Mouse (Mus musculus) cerebellum, adult 2 months (tissue): ENCODE data around the gene Fn1. TPM values are rescaled to one million over a fixed set of nuclear protein-coding genes. Genes with fewer than 3 reads are reported as not detected.

ENCODE experiments used
- DNase-seq, 2 experiments: peaks; one replicate each; pipeline ENCODE4 v3.0.0; 2021
- H3K27ac ChIP-seq: fragments of 200-500 bp; 2 replicates; pipeline ENCODE4 v1.5.1; 2012; ENCODE audit warnings: low read length, control low read depth, inconsistent platforms; ENCODE audit not compliant: insufficient read depth
- H3K27me3 ChIP-seq: fragments of 200-500 bp; 2 replicates; pipeline ENCODE4 v1.6.1; 2012; ENCODE audit warnings: inconsistent platforms, mild to moderate bottlenecking, low read length, moderate library complexity; ENCODE audit not compliant: control insufficient read depth, insufficient read depth
- H3K4me1 ChIP-seq: fragments of 200-500 bp; 2 replicates; pipeline ENCODE4 v1.6.1; 2011; ENCODE audit warnings: low read length; ENCODE audit not compliant: control insufficient read depth, insufficient read depth
- H3K4me3 ChIP-seq: fragments of 200-500 bp; replicated peaks from 2 replicates; pipeline ENCODE3; 2011; ENCODE audit warnings: mild to moderate bottlenecking, low read depth, low read length, control low read depth; ENCODE audit not compliant: insufficient read depth
- CTCF ChIP-seq: fragments of 200-500 bp; IDR thresholded peaks from 2 replicates; pipeline ENCODE4 v1.5.1; 2011; ENCODE audit warnings: low read depth, mild to moderate bottlenecking, control low read depth, low read length, moderate library complexity, borderline replicate concordance; ENCODE audit not compliant: insufficient read depth
- POLR2A ChIP-seq: fragments of 200-500 bp; IDR thresholded peaks from 2 replicates; pipeline ENCODE4 v1.6.1; 2011; ENCODE audit warnings: low read length, control low read depth, borderline replicate concordance; ENCODE audit not compliant: insufficient read depth
- WGBS: fragments of 180-500 bp; shearing (Covaris S2); methylation state at CpG from one replicate; pipeline ENCODE4 v1.1.7; 2018; 5-methylcytosine and 5-hydroxymethylcytosine counted together
- polyA plus RNA-seq: library from polyadenylated mRNA; depleted of rRNA; stranded (reverse); fragments of >200 nt; gene quantifications from 2 replicates; pipeline ENCODE4 v1.2.3, GENCODE M21; 2012

Fn1 gene
- polyA plus RNA-seq, 1 experiment, result 25.5 TPM

DNA sequence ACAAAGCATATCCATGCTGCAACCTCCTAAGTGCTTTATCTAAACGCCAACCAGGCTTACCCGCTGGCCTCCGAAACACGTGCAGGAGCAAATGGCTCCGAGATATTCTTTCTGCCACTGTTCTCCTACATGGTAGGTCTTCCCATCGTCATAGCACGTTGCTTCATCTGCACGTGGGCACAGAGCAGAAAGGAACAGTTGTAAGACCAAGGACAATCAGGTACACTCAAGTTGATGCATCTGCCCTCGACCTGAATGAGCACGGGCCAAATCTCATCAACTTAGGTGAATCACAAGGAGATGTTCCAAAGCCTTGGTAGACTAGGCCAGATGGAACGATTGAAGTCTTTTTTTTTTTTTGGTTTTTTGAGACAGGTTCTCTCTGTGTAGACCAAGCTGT, 63.0 kb downstream of the Fn1 start:
- TF ChIP-seq CTCF (no peak), POLR2A (no peak)
- DNase-seq, result no peak
- no peak overlapping the region for H3K4me3 ChIP-seq
- 96% methylated on average over 11 of the region's 11 CpGs for WGBS
- H3K4me1 ChIP-seq, result no peaks in the 10 kb centered on the region
- no peak overlapping the region for H3K27ac ChIP-seq
- no peaks in the 10 kb centered on the region for H3K27me3 ChIP-seq

DNA sequence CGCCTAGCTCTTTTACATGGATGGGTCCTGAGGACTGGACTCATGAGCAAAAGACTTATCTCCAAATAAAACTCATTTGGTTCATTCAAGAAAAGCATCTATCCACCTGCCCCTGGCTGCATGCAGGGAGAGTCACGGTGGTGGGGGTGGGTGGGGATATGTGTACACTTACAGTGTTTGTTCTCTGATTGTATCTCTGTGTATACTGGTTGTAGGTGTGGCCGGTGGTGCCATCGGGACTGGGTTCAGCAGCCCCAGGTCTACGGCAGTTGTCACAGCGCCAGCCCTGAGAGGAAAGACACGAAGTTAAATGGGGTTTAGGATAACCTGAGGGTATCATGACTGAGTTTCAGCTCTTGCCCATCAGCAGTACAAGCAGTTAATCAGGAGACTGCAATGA, 66.3 kb downstream of the Fn1 start:
- no peak for TF ChIP-seq CTCF
- no peak for TF ChIP-seq POLR2A
- WGBS, result 90% methylated on average over 7 of the region's 7 CpGs
- DNase-seq, result no peak
- H3K27me3 ChIP-seq, result no peaks in the 10 kb centered on the region
- no peak overlapping the region for H3K27ac ChIP-seq
- no peaks in the 10 kb centered on the region for H3K4me1 ChIP-seq
- no peak overlapping the region for H3K4me3 ChIP-seq

DNA sequence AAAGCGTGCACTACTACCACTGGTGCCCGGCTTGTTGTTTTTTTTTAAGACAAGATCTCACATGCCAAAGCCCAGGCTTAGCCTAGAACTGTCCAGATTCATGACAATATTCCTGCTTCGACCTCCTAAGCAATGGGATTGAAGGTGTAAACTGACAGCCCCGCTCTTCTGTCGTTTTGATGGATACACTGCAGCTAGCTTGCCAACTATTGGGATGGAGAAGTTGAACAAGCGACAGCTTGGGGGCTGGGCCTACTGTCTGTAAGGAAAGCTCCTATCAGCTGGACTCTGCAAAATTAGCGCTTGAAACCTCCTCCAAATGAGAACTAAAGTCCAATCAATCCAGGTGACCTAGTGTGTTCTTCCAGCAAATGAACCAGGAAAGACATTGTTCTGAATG, 69.1 kb downstream of the Fn1 start:
- TF ChIP-seq POLR2A (no peak), CTCF (no peak)
- no peak overlapping the region for H3K27ac ChIP-seq
- H3K27me3 ChIP-seq, result no peaks in the 10 kb centered on the region
- H3K4me1 ChIP-seq, result no peaks in the 10 kb centered on the region
- DNase-seq, result no peak
- H3K4me3 ChIP-seq, result no peak overlapping the region
- 91% methylated on average over 7 of the region's 7 CpGs for WGBS

DNA sequence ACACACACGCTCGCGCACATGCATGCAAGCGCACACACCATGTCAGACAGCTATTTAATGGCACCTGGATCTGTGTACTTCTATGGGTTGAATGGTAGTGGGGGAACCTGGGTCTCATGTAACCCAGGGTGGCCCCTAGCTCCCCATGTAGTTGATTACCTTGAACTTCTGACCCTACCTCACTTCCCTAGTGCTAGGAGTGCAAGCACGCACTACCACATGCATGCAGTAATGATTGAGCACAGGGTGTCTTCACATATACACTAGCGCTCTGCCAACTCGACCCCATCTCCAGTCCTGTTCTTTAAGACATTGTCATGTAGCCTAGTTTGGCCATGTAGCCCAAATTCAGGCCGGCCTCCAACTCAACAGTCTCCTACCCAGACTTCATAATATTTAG, 69.7 kb downstream of the Fn1 start:
- DNase-seq, result no peak
- TF ChIP-seq POLR2A (no peak), CTCF (no peak)
- no peak overlapping the region for H3K27ac ChIP-seq
- 95% methylated on average over 8 of the region's 8 CpGs for WGBS
- no peaks in the 10 kb centered on the region for H3K4me1 ChIP-seq
- H3K4me3 ChIP-seq, result no peak overlapping the region
- H3K27me3 ChIP-seq, result no peaks in the 10 kb centered on the region

DNA sequence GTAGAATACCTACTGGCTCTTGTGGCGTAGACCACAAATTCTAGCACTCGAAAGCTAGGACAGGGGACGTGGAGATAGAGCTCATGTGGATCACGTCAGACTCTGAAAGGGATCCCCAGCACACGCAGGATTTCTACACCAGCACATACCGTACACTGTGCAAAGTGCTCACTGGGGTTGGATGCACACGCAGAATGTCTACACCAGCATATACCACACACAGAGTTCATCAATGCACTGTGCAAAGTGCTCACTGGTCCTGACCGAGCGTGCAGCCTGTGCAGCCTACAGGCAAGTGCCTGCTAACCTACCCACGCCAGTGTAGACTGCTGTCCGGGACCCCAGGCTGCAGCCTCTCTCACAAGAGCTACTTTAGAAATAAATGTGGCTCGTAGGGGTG, 72.6 kb downstream of the Fn1 start:
- Histone ChIP-seq H3K4me3 (no peak overlapping the region), H3K27me3 (no peaks in the 10 kb centered on the region), H3K27ac (no peak overlapping the region), H3K4me1 (peaks cover 5% of the 10 kb centered on the region; the same call in 1 of the 2 replicates)
- no peak for DNase-seq
- no peak for TF ChIP-seq CTCF
- TF ChIP-seq POLR2A, result no peak
- WGBS, result 95% methylated on average over 12 of the region's 12 CpGs

DNA sequence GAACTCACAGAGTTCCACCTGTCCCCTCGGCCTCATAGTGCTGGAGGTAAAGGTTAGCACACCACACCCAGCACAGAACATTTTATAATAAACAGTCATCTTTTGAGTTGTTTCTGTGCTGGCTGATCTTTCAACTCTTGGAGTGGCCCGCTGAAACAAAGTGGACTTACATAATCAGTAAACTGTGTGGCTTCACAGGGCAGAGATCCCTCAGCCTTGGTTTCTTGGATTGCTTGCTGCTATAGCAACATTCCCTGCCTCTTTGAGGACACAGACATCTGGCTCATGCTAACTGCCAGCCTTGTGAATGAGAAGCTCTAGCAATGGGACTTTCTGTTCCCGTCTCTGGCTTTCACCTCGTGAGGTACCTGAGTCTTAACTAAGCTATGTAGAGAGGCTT, 73.5 kb downstream of the Fn1 start:
- WGBS, result 81% methylated on average over 4 of the region's 4 CpGs
- no peak for TF ChIP-seq CTCF
- TF ChIP-seq POLR2A, result no peak
- Histone ChIP-seq H3K4me3 (no peak overlapping the region), H3K27me3 (no peaks in the 10 kb centered on the region), H3K4me1 (peaks cover 5% of the 10 kb centered on the region; the same call in 1 of the 2 replicates), H3K27ac (no peak overlapping the region)
- DNase-seq, result no peak

DNA sequence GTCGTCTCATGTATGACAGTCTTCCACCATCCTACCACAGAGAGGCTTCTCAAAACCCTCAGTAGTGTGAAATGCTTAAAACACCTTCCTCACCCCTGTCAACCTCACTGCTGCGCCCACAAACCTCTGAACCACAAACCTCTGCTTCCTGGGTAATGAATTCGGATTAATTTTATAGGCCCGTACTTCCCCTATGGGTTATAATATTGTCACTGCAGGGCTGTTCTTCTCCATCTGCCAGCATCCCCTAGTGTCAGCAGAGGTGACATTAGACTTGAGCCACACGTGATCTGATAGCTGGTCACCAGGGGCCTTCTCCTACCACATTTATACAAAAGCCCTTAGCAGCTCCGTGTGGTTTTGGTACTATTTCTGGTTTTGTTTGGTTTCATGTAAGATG, 76.2 kb downstream of the Fn1 start:
- Histone ChIP-seq H3K4me1 (peaks cover 5% of the 10 kb centered on the region; the same call in 1 of the 2 replicates), H3K27ac (no peak overlapping the region), H3K4me3 (no peak overlapping the region), H3K27me3 (no peaks in the 10 kb centered on the region)
- WGBS, result 92% methylated on average over 6 of the region's 6 CpGs
- TF ChIP-seq CTCF (no peak), POLR2A (no peak)
- no peak for DNase-seq

DNA sequence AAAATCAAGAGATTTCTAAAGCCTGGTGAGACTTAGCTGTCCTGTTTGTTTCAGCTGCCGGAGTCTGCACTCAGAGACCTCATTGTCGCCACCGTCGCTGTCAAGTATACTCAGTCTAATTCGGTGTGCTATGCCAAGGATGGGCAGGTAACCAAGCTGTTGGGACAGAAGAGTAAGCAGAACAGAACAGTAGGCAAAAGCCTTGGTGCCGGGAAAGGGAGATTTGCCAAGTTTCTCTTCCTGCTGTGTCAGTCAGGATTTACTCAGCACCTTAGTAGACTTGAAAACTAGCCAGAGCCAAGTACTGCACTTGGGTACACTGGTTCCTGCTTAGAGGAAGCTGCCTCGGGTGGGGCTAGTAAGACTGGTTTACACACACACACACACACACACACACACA, 77.0 kb downstream of the Fn1 start:
- WGBS, result 11% methylated on average over 7 of the region's 7 CpGs
- DNase-seq, result peak; percentile 43 to 75
- no peak overlapping the region for H3K4me3 ChIP-seq
- H3K4me1 ChIP-seq, result peaks cover 5% of the 10 kb centered on the region; the same call in 1 of the 2 replicates
- H3K27ac ChIP-seq, result no peak overlapping the region
- no peaks in the 10 kb centered on the region for H3K27me3 ChIP-seq
- TF ChIP-seq CTCF, result no peak
- no peak for TF ChIP-seq POLR2A

DNA sequence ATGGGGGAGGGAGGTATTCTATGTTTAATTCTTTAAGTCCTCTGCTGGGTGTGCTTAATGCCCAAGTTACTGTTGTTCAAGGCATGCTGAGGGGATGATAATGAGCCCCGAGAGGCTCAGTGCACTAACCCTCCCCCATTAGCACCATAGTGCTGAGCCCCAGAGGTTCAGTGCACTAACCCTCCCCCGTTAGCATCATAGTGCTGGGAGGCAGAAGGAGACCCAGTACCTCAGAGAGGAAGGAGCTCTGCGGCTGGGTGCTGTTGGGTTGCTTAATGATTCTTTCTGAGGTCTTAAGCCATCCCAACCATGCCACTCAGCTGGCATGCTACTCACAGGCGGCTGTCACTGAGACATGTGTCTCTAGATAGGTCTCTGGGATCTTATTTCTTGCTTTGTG, 82.9 kb downstream of the Fn1 start:
- no peak overlapping the region for H3K27ac ChIP-seq
- no peak overlapping the region for H3K4me3 ChIP-seq
- no peak for DNase-seq
- no peaks in the 10 kb centered on the region for H3K4me1 ChIP-seq
- WGBS, result 89% methylated on average over 4 of the region's 4 CpGs
- no peaks in the 10 kb centered on the region for H3K27me3 ChIP-seq
- TF ChIP-seq CTCF (no peak), POLR2A (no peak)
